Comparison of ENCODE assay signal across 9 mouse cellular contexts in genomic region chr3:16930299-16930698, GRCm38 (mm10).
A peak's percentile ranks its signal among the peaks of the same experiment; 100 is the strongest.
DNase-seq lines count a peak whose midpoint lies in the region; ATAC-seq and TF ChIP-seq lines count a peak whose summit lies in the region.
"Had no signal": no experiment of that assay in that cellular context is flagged by ENCODE, and none has a peak within 500 bp of the region (broad histone marks: within the 10 kb centered on the region; RNA-seq: fewer than 3 reads in every experiment).

No protein-coding gene starts in this region.

- peak; percentile 60; the same call in 1 of the 2 replicates for ATAC-seq in midbrain, embryonic 14.5 days (ENCODE audit: low FRiP score, low TSS enrichment)
- ATAC-seq in liver, embryonic 12.5 days, result no peak
- ATAC-seq in heart, embryonic 12.5 days (ENCODE audit: insufficient number of reproducible peaks, low FRiP score), result no peak
- ATAC-seq in kidney, embryonic 15.5 days (replicated peaks; ENCODE audit: low FRiP score), result no peak

- H3K9ac ChIP-seq in ES-E14 (ENCODE audit: insufficient read depth, low read depth, low read length, poor library complexity, severe bottlenecking), result no peak overlapping the region
- H3K9ac ChIP-seq in midbrain, embryonic 14.5 days (replicated peaks; ENCODE audit: low read length), result no peak overlapping the region
- no peak overlapping the region for H3K9ac ChIP-seq in liver, embryonic 12.5 days
- no peak overlapping the region for H3K9ac ChIP-seq in heart, embryonic 12.5 days
- H3K9ac ChIP-seq in kidney, embryonic 15.5 days, result no peak overlapping the region
- H3K9ac ChIP-seq: liver, embryonic 13.5 days had no signal

- H3K4me1 ChIP-seq in ES-E14 (ENCODE audit: control insufficient read depth in 2 of 2, insufficient read depth in 2 of 2, low read length in 2 of 2, poor library complexity in 1 of 2), result no peaks in the 10 kb centered on the region
- H3K4me1 ChIP-seq in midbrain, embryonic 14.5 days (ENCODE audit: control insufficient read depth, insufficient read depth, low read length), result no peaks in the 10 kb centered on the region
- no peaks in the 10 kb centered on the region for H3K4me1 ChIP-seq in liver, embryonic 12.5 days
- no peaks in the 10 kb centered on the region for H3K4me1 ChIP-seq in heart, embryonic 12.5 days (replicated peaks)
- no peaks in the 10 kb centered on the region for H3K4me1 ChIP-seq in kidney, embryonic 15.5 days
- H3K4me1 ChIP-seq: liver, embryonic 13.5 days had no signal

- DNase-seq in ES-E14 (ENCODE audit: low read depth, low spot score), result peak; percentile 57
- peak; percentile 81 for DNase-seq in brain, adult 2 months (ENCODE audit: low read depth, low spot score)
- DNase-seq in frontal cortex, postnatal 36 days (ENCODE audit: low spot score in 2 of 2), result peak; percentile 39 to 79
- peak; percentile 86 for DNase-seq in midbrain, embryonic 14.5 days
- no peak for DNase-seq in B cell, adult 2 months
- DNase-seq: liver, embryonic 13.5 days had no signal

- H3K9me3 ChIP-seq in ES-E14 (ENCODE audit: control insufficient read depth, insufficient read depth, low read depth, low read length), result no peaks in the 10 kb centered on the region
- no peaks in the 10 kb centered on the region for H3K9me3 ChIP-seq in midbrain, embryonic 14.5 days (ENCODE audit: control insufficient read depth, low read length)
- no peaks in the 10 kb centered on the region for H3K9me3 ChIP-seq in liver, embryonic 12.5 days (replicated peaks)
- no peaks in the 10 kb centered on the region for H3K9me3 ChIP-seq in heart, embryonic 12.5 days (replicated peaks)
- no peaks in the 10 kb centered on the region for H3K9me3 ChIP-seq in kidney, embryonic 15.5 days (replicated peaks)
- H3K9me3 ChIP-seq: liver, embryonic 13.5 days had no signal

- H3K27ac ChIP-seq in ES-E14 (ENCODE audit: insufficient read depth, low read depth, low read length, poor library complexity, severe bottlenecking), result no peak overlapping the region
- peak overlapping the region; percentile 38; the same call in 1 of the 2 replicates for H3K27ac ChIP-seq in midbrain, embryonic 14.5 days (replicated peaks; ENCODE audit: low read depth, low read length)
- no peak overlapping the region for H3K27ac ChIP-seq in liver, embryonic 12.5 days
- no peak overlapping the region for H3K27ac ChIP-seq in heart, embryonic 12.5 days (ENCODE audit: poor library complexity, severe bottlenecking)
- H3K27ac ChIP-seq in kidney, embryonic 15.5 days, result no peak overlapping the region
- H3K27ac ChIP-seq: liver, embryonic 13.5 days had no signal

- H3K4me2 ChIP-seq in midbrain, embryonic 14.5 days (ENCODE audit: low read length), result no peak overlapping the region
- H3K4me2 ChIP-seq in liver, embryonic 12.5 days, result no peak overlapping the region
- no peak overlapping the region for H3K4me2 ChIP-seq in heart, embryonic 12.5 days
- no peak overlapping the region for H3K4me2 ChIP-seq in kidney, embryonic 15.5 days
- H3K4me2 ChIP-seq: liver, embryonic 13.5 days had no signal

- no peak overlapping the region for H3K4me3 ChIP-seq in ES-E14 (ENCODE audit: insufficient read depth in 1 of 2, low read depth in 1 of 2, low read length in 2 of 2, poor library complexity in 1 of 2, severe bottlenecking in 1 of 2)
- no peak overlapping the region for H3K4me3 ChIP-seq in midbrain, embryonic 14.5 days (replicated peaks; ENCODE audit: low read depth, low read length)
- no peak overlapping the region for H3K4me3 ChIP-seq in liver, embryonic 12.5 days
- no peak overlapping the region for H3K4me3 ChIP-seq in heart, embryonic 12.5 days
- H3K4me3 ChIP-seq in kidney, embryonic 15.5 days (replicated peaks), result no peak overlapping the region
- H3K4me3 ChIP-seq: liver, embryonic 13.5 days had no signal

- in situ Hi-C loops in ES-E14 (cut with MboI; ENCODE audit: low sequenced_read_pairs in 2 of 2, unreplicated experiment in 2 of 2), result no loop called here

- 12% methylated on average over 3 of the region's 3 CpGs for WGBS in midbrain, embryonic 14.5 days
- 46% methylated on average over 3 of the region's 3 CpGs for WGBS in liver, embryonic 12.5 days (ENCODE audit: insufficient replicate concordance)
- WGBS in heart, embryonic 12.5 days, result 47% methylated on average over 3 of the region's 3 CpGs
- WGBS in kidney, embryonic 15.5 days, result 60% methylated on average over 3 of the region's 3 CpGs

- H3K36me3 ChIP-seq in ES-E14 (ENCODE audit: control insufficient read depth, insufficient read depth, low read length, poor library complexity, severe bottlenecking), result no peaks in the 10 kb centered on the region
- no peaks in the 10 kb centered on the region for H3K36me3 ChIP-seq in midbrain, embryonic 14.5 days (ENCODE audit: control insufficient read depth, insufficient read depth, low read length)
- no peaks in the 10 kb centered on the region for H3K36me3 ChIP-seq in liver, embryonic 12.5 days
- H3K36me3 ChIP-seq in heart, embryonic 12.5 days, result no peaks in the 10 kb centered on the region
- H3K36me3 ChIP-seq in kidney, embryonic 15.5 days, result no peaks in the 10 kb centered on the region
- H3K36me3 ChIP-seq: liver, embryonic 13.5 days had no signal

- H3K27me3 ChIP-seq in midbrain, embryonic 14.5 days (ENCODE audit: control insufficient read depth, insufficient read depth, low read length), result no peaks in the 10 kb centered on the region
- no peaks in the 10 kb centered on the region for H3K27me3 ChIP-seq in liver, embryonic 12.5 days (replicated peaks)
- H3K27me3 ChIP-seq in heart, embryonic 12.5 days (replicated peaks), result no peaks in the 10 kb centered on the region
- no peaks in the 10 kb centered on the region for H3K27me3 ChIP-seq in kidney, embryonic 15.5 days
- H3K27me3 ChIP-seq: liver, embryonic 13.5 days had no signal

TF ChIP-seq in ES-E14, 5 proteins besides CTCF, POLR2A, EP300 and RAD21:
- TF ChIP-seq ZC3H11A (IDR thresholded peaks at IDR 0.05; ENCODE audit: borderline replicate concordance, low read depth, low read length), result peak; percentile 71; the same call in 1 of the 2 replicates
- no peak for TF ChIP-seq HCFC1 (IDR thresholded peaks at IDR 0.05; ENCODE audit: borderline replicate concordance, insufficient read depth, low read length)

Comparison
In these comparisons a context has a peak if more than half of its experiments do, and no peak if none do; other contexts are left out.
1. DNase-seq: peak in ES-E14 (single experiment), brain, adult 2 months (single experiment), frontal cortex, postnatal 36 days (2 of 2) and midbrain, embryonic 14.5 days (single experiment); none in B cell, adult 2 months (0 of 2).